Mouse (Mus musculus) heart, embryonic 14.5 days (tissue): ENCODE data around the gene Macrod1. TPM values are rescaled to one million over a fixed set of nuclear protein-coding genes. Genes with fewer than 3 reads are reported as not detected.

Source experiments
- ATAC-seq: fragments of 200-750 bp; cut with Nextera tagmentation; 2 replicates; pipeline ENCODE4 v1.8.0; 2017; ENCODE audit warnings: low read depth, moderate TSS enrichment; ENCODE audit not compliant: insufficient number of reproducible peaks, insufficient read depth, low FRiP score
- H3K27ac ChIP-seq, 2 experiments: fragments of 200-500 bp in 1 of 2; fragments of 300-500 bp in 1 of 2; sonication (generic) in 1 of 2; replicated peaks in 1 of 2; 2 replicates each; pipeline ENCODE4 v1.5.1; 2012 to 2014; ENCODE audit warnings: low read depth in 2 of 2, low read length in 2 of 2, control low read depth in 1 of 2, mild to moderate bottlenecking in 1 of 2, mixed read lengths in 1 of 2; ENCODE audit not compliant: control insufficient read depth in 1 of 2, insufficient read depth in 1 of 2
- H3K27me3 ChIP-seq: fragments of 300-500 bp; sonication (generic); 2 replicates; pipeline ENCODE4 v1.6.1; 2014; ENCODE audit warnings: mild to moderate bottlenecking, low read length, control low read depth; ENCODE audit not compliant: control insufficient read depth, insufficient read depth
- H3K36me3 ChIP-seq: fragments of 300-500 bp; sonication (generic); 2 replicates; pipeline ENCODE4 v1.6.1; 2014; ENCODE audit warnings: mild to moderate bottlenecking, control low read depth, low read length, mixed read lengths; ENCODE audit not compliant: control insufficient read depth, insufficient read depth
- H3K4me1 ChIP-seq, 2 experiments: fragments of 200-500 bp in 1 of 2; fragments of 300-500 bp in 1 of 2; sonication (generic) in 1 of 2; 2 replicates each; pipeline ENCODE4 v1.6.1; 2012 to 2014; ENCODE audit warnings: low read length in 2 of 2, control low read depth in 1 of 2, mixed read lengths in 1 of 2; ENCODE audit not compliant: control insufficient read depth in 2 of 2, insufficient read depth in 2 of 2
- H3K4me2 ChIP-seq: fragments of 300-500 bp; sonication (generic); 2 replicates; pipeline ENCODE4 v1.6.1; 2014; ENCODE audit warnings: mild to moderate bottlenecking, low read length
- H3K4me3 ChIP-seq, 2 experiments: fragments of 200-500 bp in 1 of 2; fragments of 300-500 bp in 1 of 2; sonication (generic) in 1 of 2; 2 replicates each; pipeline ENCODE4 v1.5.1; 2012 to 2014; ENCODE audit warnings: low read length in 2 of 2, mild to moderate bottlenecking in 2 of 2, control low read depth in 1 of 2, low read depth in 1 of 2, moderate library complexity in 1 of 2; ENCODE audit not compliant: control insufficient read depth in 1 of 2, insufficient read depth in 1 of 2
- H3K9ac ChIP-seq: fragments of 300-500 bp; sonication (generic); 2 replicates; pipeline ENCODE4 v1.6.1; 2014; ENCODE audit warnings: mild to moderate bottlenecking, low read length
- H3K9me3 ChIP-seq: fragments of 300-500 bp; sonication (generic); 2 replicates; pipeline ENCODE4 v1.6.1; 2016; ENCODE audit warnings: low read length, control low read depth; ENCODE audit not compliant: control insufficient read depth
- WGBS: fragments of 180-500 bp; shearing (Covaris S2); extraction: QIAGEN DNeasy Blood & Tissue Kit; methylation state at CpG from one replicate; pipeline ENCODE4 v1.1.7; 2014; 5-methylcytosine and 5-hydroxymethylcytosine counted together
- polyA plus RNA-seq: library from polyadenylated mRNA; unstranded; fragments of >200 nt; fragmentation: Nextera tagmentation; extraction: Ambion mirVana; gene quantifications from 2 replicates; pipeline ENCODE4 v1.2.1, GENCODE M21; 2014

Gene Macrod1
- polyA plus RNA-seq, 1 experiment from 2014 or later = 53.0 TPM

- peak; percentile 46; the same call in 1 of the 2 replicates for ATAC-seq
- Histone ChIP-seq H3K9ac (peak overlapping the region; percentile 42; the same call in 1 of the 2 replicates), H3K4me1 (peaks cover 47 to 57% of the 10 kb centered on the region in 2 experiments), H3K4me2 (peak overlapping the region; percentile 37), H3K27me3 (peaks cover 5% of the 10 kb centered on the region; the same call in 1 of the 2 replicates), H3K36me3 (no peaks in the 10 kb centered on the region), H3K4me3 (no peak overlapping the region), H3K27ac (peak overlapping the region; percentile 53 to 86), H3K9me3 (no peaks in the 10 kb centered on the region)
- WGBS = 15% methylated on average over 9 of the region's 9 CpGs
These were observed 79.4 kb downstream of the Macrod1 start for GRCm38 (mm10) chr19:7136016-7136415.

GRCm38 (mm10) chr19:7136714-7137498, 80.3 kb downstream of the Macrod1 start:
- peaks cover 5% of the 10 kb centered on the region; the same call in 1 of the 2 replicates for H3K27me3 ChIP-seq
- WGBS = 30% methylated on average over 14 of the region's 14 CpGs
- peak overlapping the region; percentile 53 to 86 for H3K27ac ChIP-seq
- peak overlapping the region; percentile 37; the same call in 1 of the 2 replicates for H3K4me2 ChIP-seq
- peak overlapping the region; percentile 42 for H3K9ac ChIP-seq
- ATAC-seq = no peak
- H3K4me3 ChIP-seq = no peak overlapping the region
- H3K36me3 ChIP-seq = no peaks in the 10 kb centered on the region
- H3K9me3 ChIP-seq = no peaks in the 10 kb centered on the region
- peaks cover 54 to 64% of the 10 kb centered on the region in 2 experiments for H3K4me1 ChIP-seq

GRCm38 (mm10) chr19:7138327-7138726, 81.7 kb downstream of the Macrod1 start:
- H3K4me1 ChIP-seq = peaks cover 61 to 78% of the 10 kb centered on the region in 2 experiments
- 75% methylated on average over 14 of the region's 14 CpGs for WGBS
- H3K27me3 ChIP-seq = peaks cover 5% of the 10 kb centered on the region; the same call in 1 of the 2 replicates

GRCm38 (mm10) chr19:7139321-7139720, 82.7 kb downstream of the Macrod1 start:
- Histone ChIP-seq H3K27me3 (peaks cover 8% of the 10 kb centered on the region), H3K4me2 (no peak overlapping the region), H3K9ac (no peak overlapping the region), H3K9me3 (no peaks in the 10 kb centered on the region), H3K27ac (no peak overlapping the region), H3K36me3 (no peaks in the 10 kb centered on the region), H3K4me1 (peaks cover 66 to 81% of the 10 kb centered on the region in 2 experiments), H3K4me3 (no peak overlapping the region)
- ATAC-seq = no peak
- WGBS = 64% methylated on average over 4 of the region's 4 CpGs

More at GRCm38 (mm10) chr19:7138327-7138726, 81.7 kb downstream of the Macrod1 start:
- ATAC-seq = no peak
- H3K9me3 ChIP-seq = no peaks in the 10 kb centered on the region
- H3K36me3 ChIP-seq = no peaks in the 10 kb centered on the region
- H3K27ac ChIP-seq = no peak overlapping the region
- H3K9ac ChIP-seq = no peak overlapping the region
- no peak overlapping the region for H3K4me2 ChIP-seq
- no peak overlapping the region for H3K4me3 ChIP-seq

- ATAC-seq = no peak
- 0 out of 4 replicates have a peak overlapping the region, but pooled peaks of 1 of the 2 experiments have one; percentile 6 for H3K27ac ChIP-seq
- no peaks in the 10 kb centered on the region for H3K36me3 ChIP-seq
- H3K4me1 ChIP-seq = peaks cover 57 to 72% of the 10 kb centered on the region in 2 experiments
- H3K9ac ChIP-seq = peak overlapping the region; percentile 3; the same call in 1 of the 2 replicates
- no peak overlapping the region for H3K4me2 ChIP-seq
- WGBS = 73% methylated on average over 6 of the region's 6 CpGs
- peaks cover 16% of the 10 kb centered on the region for H3K27me3 ChIP-seq
- no peak overlapping the region for H3K4me3 ChIP-seq
- no peaks in the 10 kb centered on the region for H3K9me3 ChIP-seq
These were observed 83.8 kb downstream of the Macrod1 start for GRCm38 (mm10) chr19:7140373-7140772.

- WGBS = 52% methylated on average over 12 of the region's 12 CpGs
- ATAC-seq = no peak
- H3K4me1 ChIP-seq = peaks cover 51 to 66% of the 10 kb centered on the region in 2 experiments
- no peak overlapping the region for H3K4me2 ChIP-seq
- no peaks in the 10 kb centered on the region for H3K9me3 ChIP-seq
- no peaks in the 10 kb centered on the region for H3K36me3 ChIP-seq
- H3K27ac ChIP-seq = peak overlapping the region in 1 of 2 experiments; percentile 6; a peak in 2 of 4 replicates
- peaks cover 19% of the 10 kb centered on the region for H3K27me3 ChIP-seq
- H3K9ac ChIP-seq = peak overlapping the region; percentile 3; the same call in 1 of the 2 replicates
- H3K4me3 ChIP-seq = no peak overlapping the region
These were observed 84.3 kb downstream of the Macrod1 start for GRCm38 (mm10) chr19:7140856-7141421.

- no peaks in the 10 kb centered on the region for H3K36me3 ChIP-seq
- H3K9ac ChIP-seq = no peak overlapping the region
- no peak overlapping the region for H3K4me3 ChIP-seq
- H3K9me3 ChIP-seq = no peaks in the 10 kb centered on the region
- peaks cover 37 to 52% of the 10 kb centered on the region in 2 experiments for H3K4me1 ChIP-seq
- WGBS = 42% methylated on average over 5 of the region's 5 CpGs
- peak overlapping the region in 1 of 2 experiments; percentile 6; a peak in 1 of 4 replicates for H3K27ac ChIP-seq
- H3K4me2 ChIP-seq = no peak overlapping the region
- 0 out of 2 replicates have a peak, but pooled peaks have one; percentile 6 for ATAC-seq
- H3K27me3 ChIP-seq = peaks cover 17% of the 10 kb centered on the region
These were observed 85.8 kb downstream of the Macrod1 start for GRCm38 (mm10) chr19:7142207-7142915.
